ENCODE assay signal across 29 mouse cellular contexts in genomic region chr9:104099060-104099459, GRCm38 (mm10). TPM values are rescaled to one million over a fixed set of nuclear protein-coding genes. Genes with fewer than 3 reads are reported as not detected.
DNase-seq lines count a peak whose midpoint lies in the region; ATAC-seq and TF ChIP-seq lines count a peak whose summit lies in the region.
"Had no signal": no experiment of that assay in that cellular context is flagged by ENCODE, and none has a peak within 500 bp of the region (broad histone marks: within the 10 kb centered on the region; RNA-seq: fewer than 3 reads in every experiment).

No protein-coding gene starts in this region.

- H3K27me3 ChIP-seq in thymus, adult 2 months (ENCODE audit: control insufficient read depth, insufficient read depth, low read length), result no peaks in the 10 kb centered on the region
- H3K27me3 ChIP-seq in neural tube, embryonic 15.5 days (replicated peaks), result no peaks in the 10 kb centered on the region
- H3K27me3 ChIP-seq: forebrain, embryonic 15.5 days; limb, embryonic 13.5 days; midbrain, embryonic 12.5 days; stomach, embryonic 15.5 days had no signal

- no peak overlapping the region for H3K4me3 ChIP-seq in thymus, adult 2 months (ENCODE audit: control insufficient read depth, insufficient read depth, low read length)
- no peak overlapping the region for H3K4me3 ChIP-seq in neural tube, embryonic 15.5 days (replicated peaks)
- H3K4me3 ChIP-seq: embryonic facial prominence, embryonic 10.5 days; forebrain, embryonic 15.5 days; hindbrain, embryonic 10.5 days; layer of hippocampus, adult 2 months; limb, embryonic 13.5 days; midbrain, embryonic 12.5 days; stomach, embryonic 15.5 days had no signal

- H3K4me2 ChIP-seq in neural tube, embryonic 15.5 days, result no peak overlapping the region
- H3K4me2 ChIP-seq: forebrain, embryonic 15.5 days; heart, embryonic 11.5 days; limb, embryonic 13.5 days; lung, embryonic 14.5 days; midbrain, embryonic 12.5 days; stomach, embryonic 15.5 days had no signal

- no peak for ATAC-seq in neural tube, embryonic 15.5 days (ENCODE audit: low FRiP score)
- ATAC-seq: activated CD4-positive, CD25-positive, alpha-beta regulatory T cell, adult 4 months; forebrain, embryonic 15.5 days; hindbrain, embryonic 16.5 days; intestine, postnatal 0 days had no signal

- no peaks in the 10 kb centered on the region for H3K36me3 ChIP-seq in thymus, adult 2 months (ENCODE audit: control insufficient read depth, insufficient read depth, low read length)
- H3K36me3 ChIP-seq in neural tube, embryonic 15.5 days, result no peaks in the 10 kb centered on the region
- H3K36me3 ChIP-seq: forebrain, embryonic 15.5 days; hindbrain, embryonic 10.5 days; midbrain, embryonic 12.5 days; stomach, embryonic 15.5 days had no signal

- no peak for TF ChIP-seq POLR2A in thymus, adult 2 months (IDR thresholded peaks at IDR 0.05; ENCODE audit: control insufficient read depth, extremely low read depth, insufficient read depth, low read length, poor library complexity)

- no peak overlapping the region for H3K9ac ChIP-seq in neural tube, embryonic 15.5 days (replicated peaks)
- H3K9ac ChIP-seq: forebrain, embryonic 15.5 days; limb, embryonic 13.5 days; liver, embryonic 14.5 days; lung, embryonic 14.5 days; midbrain, embryonic 12.5 days; stomach, embryonic 15.5 days had no signal

- no peak overlapping the region for H3K27ac ChIP-seq in thymus, adult 2 months (ENCODE audit: control insufficient read depth, insufficient read depth, low read length)
- no peak overlapping the region for H3K27ac ChIP-seq in neural tube, embryonic 15.5 days (replicated peaks)
- H3K27ac ChIP-seq: embryonic facial prominence, embryonic 10.5 days; forebrain, embryonic 15.5 days; hindbrain, embryonic 10.5 days; layer of hippocampus, adult 2 months; limb, embryonic 13.5 days; liver, embryonic 14.5 days; midbrain, embryonic 12.5 days; stomach, embryonic 15.5 days had no signal

- peak; percentile 3 for DNase-seq in embryo, embryonic 10 days (ENCODE audit: low spot score)
- DNase-seq in embryo, embryonic 11 days, result no peak
- DNase-seq in thymus, postnatal 4 days, result peak; percentile 19
- DNase-seq in thymus, adult 2 months, result no peak
- peak; percentile 4 for DNase-seq in induced T-regulatory cell, adult 2 months (ENCODE audit: low read depth)
- no peak for DNase-seq in liver
- DNase-seq: adrenal gland, adult 8-10 months; cerebellum, adult 18-20 months; gastrocnemius, postnatal 10 days; kidney, postnatal 25 days; layer of hippocampus, postnatal 36 days; lung, embryonic 14.5 days; right cerebral cortex, postnatal 4 days; thymus, postnatal 14 days had no signal

- no peaks in the 10 kb centered on the region for H3K4me1 ChIP-seq in thymus, adult 2 months (replicated peaks; ENCODE audit: control insufficient read depth, insufficient read depth, low read length)
- no peaks in the 10 kb centered on the region; the same call in 1 of the 2 replicates for H3K4me1 ChIP-seq in neural tube, embryonic 15.5 days
- H3K4me1 ChIP-seq: forebrain, embryonic 15.5 days; hindbrain, embryonic 10.5 days; midbrain, embryonic 12.5 days had no signal

- TF ChIP-seq CTCF in thymus, adult 2 months (IDR thresholded peaks at IDR 0.05; ENCODE audit: borderline replicate concordance, control insufficient read depth, extremely low read depth, insufficient read depth, low read length, poor library complexity), result no peak

- no peaks in the 10 kb centered on the region for H3K9me3 ChIP-seq in neural tube, embryonic 15.5 days (replicated peaks)
- H3K9me3 ChIP-seq: embryonic facial prominence, embryonic 10.5 days; forebrain, embryonic 15.5 days; hindbrain, embryonic 10.5 days; limb, embryonic 13.5 days; midbrain, embryonic 12.5 days; stomach, embryonic 15.5 days had no signal

- WGBS in thymus, adult 2 months, result 97% methylated on average over 11 of the region's 11 CpGs
- 94% methylated on average over 11 of the region's 11 CpGs for WGBS in neural tube, embryonic 15.5 days

RNA-seq across cellular contexts. Expression of gene Ackr4, which starts 27.7 kb away (rescaled TPM):
- 9.1 and 13.6 TPM in 2 replicates for polyA plus RNA-seq in thymus, adult 2 months (2012; rRNA removed)
- 3.3 and 8.8 TPM in 2 replicates for polyA plus RNA-seq in neural tube, embryonic 15.5 days (2015; fragmentation: Nextera tagmentation; extraction: Ambion mirVana)

RNA-seq across cellular contexts. Expression of gene Acad11, which starts 35.9 kb away (rescaled TPM):
- polyA plus RNA-seq in thymus, adult 2 months (2012; rRNA removed), result 21.7 and 22.4 TPM in 2 replicates
- polyA plus RNA-seq in neural tube, embryonic 15.5 days (2015; fragmentation: Nextera tagmentation; extraction: Ambion mirVana), result 6.4 and 10.3 TPM in 2 replicates

RNA-seq across cellular contexts. Expression of gene Uba5, which starts 36.1 kb away (rescaled TPM):
- polyA plus RNA-seq in thymus, adult 2 months (2012; rRNA removed), result 16.8 and 19.1 TPM in 2 replicates
- 64.3 and 68.0 TPM in 2 replicates for polyA plus RNA-seq in neural tube, embryonic 15.5 days (2015; fragmentation: Nextera tagmentation; extraction: Ambion mirVana)

RNA-seq across cellular contexts. Expression of gene Gm28305, which starts 58.6 kb away (rescaled TPM):
- polyA plus RNA-seq in thymus, adult 2 months (2012; rRNA removed), result not detected in 2 replicates
- polyA plus RNA-seq in neural tube, embryonic 15.5 days (2015; fragmentation: Nextera tagmentation; extraction: Ambion mirVana), result not detected in 2 replicates
- polyA plus RNA-seq: activated CD4-positive, CD25-positive, alpha-beta regulatory T cell, adult 4 months; embryonic facial prominence, embryonic 10.5 days; forebrain, embryonic 15.5 days; heart, embryonic 11.5 days; heart, postnatal 0 days; hindbrain, embryonic 10.5 days; hindbrain, embryonic 16.5 days; intestine, postnatal 0 days; kidney, embryonic 14.5 days; limb, embryonic 13.5 days; liver, embryonic 14.5 days; lung, embryonic 14.5 days; midbrain, embryonic 12.5 days; stomach, embryonic 15.5 days had no signal

Comparison
In these comparisons a context has a peak if more than half of its experiments do, and no peak if none do; other contexts are left out.
1. DNase-seq: peak in embryo, embryonic 10 days (single experiment), thymus, postnatal 4 days (single experiment) and induced T-regulatory cell, adult 2 months (single experiment); none in embryo, embryonic 11 days (single experiment), thymus, adult 2 months (single experiment) and liver (single experiment).